In the genomic region with DNA sequence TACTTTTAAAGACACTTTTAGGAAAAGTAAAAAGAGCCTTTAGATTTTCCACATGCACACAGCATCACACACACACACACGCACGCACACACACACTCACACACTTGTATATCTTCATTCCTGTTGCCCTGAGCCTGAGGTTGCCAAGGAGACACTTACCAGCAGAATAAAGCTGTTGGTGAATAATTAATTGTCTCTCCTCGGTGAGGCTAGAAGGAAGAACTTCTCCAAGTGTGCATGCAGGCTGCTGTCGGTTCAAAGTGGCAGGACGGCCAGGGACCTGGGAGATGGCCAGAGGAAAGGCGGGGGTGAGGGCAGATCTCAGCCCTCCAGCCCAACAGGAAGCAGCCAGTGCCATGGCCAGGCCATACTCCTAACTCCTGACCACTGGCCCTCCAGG, we compare ENCODE assay signal across 16 mouse cellular contexts.
DNase-seq lines count a peak whose midpoint lies in the region; ATAC-seq and TF ChIP-seq lines count a peak whose summit lies in the region.
"Had no signal": no experiment of that assay in that cellular context is flagged by ENCODE, and none has a peak within 500 bp of the region (broad histone marks: within the 10 kb centered on the region; RNA-seq: fewer than 3 reads in every experiment).

No protein-coding gene starts in this region.

- H3K36me3 ChIP-seq in lung, embryonic 14.5 days (ENCODE audit: insufficient read depth) = no peaks in the 10 kb centered on the region
- no peaks in the 10 kb centered on the region for H3K36me3 ChIP-seq in lung, postnatal 0 days (ENCODE audit: insufficient read depth, low read length)
- H3K36me3 ChIP-seq in forebrain, embryonic 16.5 days (ENCODE audit: control insufficient read depth, insufficient read depth) = no peaks in the 10 kb centered on the region
- no peaks in the 10 kb centered on the region for H3K36me3 ChIP-seq in kidney, adult 2 months (ENCODE audit: control insufficient read depth, insufficient read depth, low read length)
- H3K36me3 ChIP-seq in midbrain, embryonic 14.5 days (ENCODE audit: control insufficient read depth, insufficient read depth, low read length) = no peaks in the 10 kb centered on the region
- H3K36me3 ChIP-seq in heart, embryonic 11.5 days (ENCODE audit: control insufficient read depth, insufficient read depth, low read length) = no peaks in the 10 kb centered on the region
- H3K36me3 ChIP-seq: limb, embryonic 13.5 days had no signal

- no peak overlapping the region for H3K27ac ChIP-seq in lung, embryonic 14.5 days (ENCODE audit: low read depth)
- no peak overlapping the region for H3K27ac ChIP-seq in lung, postnatal 0 days (ENCODE audit: low read length)
- no peak overlapping the region for H3K27ac ChIP-seq in forebrain, embryonic 16.5 days (ENCODE audit: low read length)
- no peak overlapping the region for H3K27ac ChIP-seq in kidney, adult 2 months (ENCODE audit: insufficient read depth, low read depth, low read length)
- no peak overlapping the region for H3K27ac ChIP-seq in midbrain, embryonic 14.5 days (replicated peaks; ENCODE audit: low read depth, low read length)
- H3K27ac ChIP-seq in heart, embryonic 11.5 days (ENCODE audit: low read depth, low read length) = no peak overlapping the region
- H3K27ac ChIP-seq: limb, embryonic 13.5 days; macrophage had no signal

- no peak for TF ChIP-seq CTCF in lung, embryonic 14.5 days (IDR thresholded peaks at IDR 0.05; ENCODE audit: low read depth)
- no peak for TF ChIP-seq CTCF in lung, postnatal 0 days (IDR thresholded peaks at IDR 0.05)
- TF ChIP-seq CTCF in kidney, adult 2 months (conservative IDR thresholded peaks at IDR 0.05; ENCODE audit: insufficient read depth, insufficient read length, low read depth, low read length) = no peak

- peaks cover 6% of the 10 kb centered on the region; the same call in 1 of the 2 replicates for H3K4me1 ChIP-seq in lung, embryonic 14.5 days (ENCODE audit: insufficient read depth)
- H3K4me1 ChIP-seq in lung, postnatal 0 days (ENCODE audit: insufficient read depth, low read depth, low read length) = no peaks in the 10 kb centered on the region
- peaks cover 10% of the 10 kb centered on the region for H3K4me1 ChIP-seq in forebrain, embryonic 16.5 days (replicated peaks; ENCODE audit: control insufficient read depth, insufficient read depth, low read length)
- no peaks in the 10 kb centered on the region for H3K4me1 ChIP-seq in kidney, adult 2 months (ENCODE audit: control insufficient read depth, insufficient read depth, low read length)
- peaks cover 10% of the 10 kb centered on the region for H3K4me1 ChIP-seq in midbrain, embryonic 14.5 days (ENCODE audit: control insufficient read depth, insufficient read depth, low read length)
- H3K4me1 ChIP-seq in heart, embryonic 11.5 days (ENCODE audit: control insufficient read depth, insufficient read depth, low read length) = 0 out of 2 replicates have a peak, but pooled peaks cover 3% of the 10 kb centered on the region

- peak; percentile 26 for DNase-seq in lung, embryonic 14.5 days
- DNase-seq in lung, postnatal 0 days (ENCODE audit: low spot score) = no peak
- peak; percentile 45 for DNase-seq in kidney, adult 2 months
- DNase-seq in midbrain, embryonic 14.5 days = peak; percentile 67
- DNase-seq in ovary, postnatal 14 days (ENCODE audit: low spot score) = no peak
- DNase-seq: adrenal gland, postnatal 36 days; cerebellum, adult 18-20 months; layer of hippocampus, adult 9-11 months; spleen, adult 18-20 months; thymus, adult 2 months had no signal

- peak; percentile 17; the same call in 1 of the 2 replicates for ATAC-seq in lung, embryonic 14.5 days (ENCODE audit: insufficient read depth)
- ATAC-seq in lung, postnatal 0 days = no peak
- peak; percentile 62; the same call in 1 of the 2 replicates for ATAC-seq in forebrain, embryonic 16.5 days
- no peak for ATAC-seq in midbrain, embryonic 14.5 days (ENCODE audit: low FRiP score, low TSS enrichment)
- no peak for ATAC-seq in granulocyte monocyte progenitor cell, adult 5-6 weeks (replicated peaks; ENCODE audit: poor library complexity, severe bottlenecking)
- ATAC-seq in heart, embryonic 11.5 days (replicated peaks; ENCODE audit: insufficient number of reproducible peaks, low FRiP score, low TSS enrichment) = no peak
- ATAC-seq: Patski had no signal

- 44% methylated on average over 6 of the region's 6 CpGs for WGBS in lung, embryonic 14.5 days
- 39% methylated on average over 6 of the region's 6 CpGs for WGBS in lung, postnatal 0 days
- WGBS in forebrain, embryonic 16.5 days = 27% methylated on average over 6 of the region's 6 CpGs
- WGBS in kidney, adult 2 months = 26% methylated on average over 6 of the region's 6 CpGs
- WGBS in midbrain, embryonic 14.5 days = 31% methylated on average over 6 of the region's 6 CpGs
- WGBS in heart, embryonic 11.5 days (ENCODE audit: insufficient replicate concordance) = 73% methylated on average over 6 of the region's 6 CpGs

- no peak overlapping the region for H3K4me3 ChIP-seq in lung, embryonic 14.5 days (ENCODE audit: low read depth, low read length)
- no peak overlapping the region for H3K4me3 ChIP-seq in lung, postnatal 0 days (ENCODE audit: low read depth, low read length)
- H3K4me3 ChIP-seq in forebrain, embryonic 16.5 days (replicated peaks; ENCODE audit: low read length) = no peak overlapping the region
- H3K4me3 ChIP-seq in kidney, adult 2 months (ENCODE audit: insufficient read depth, low read depth, low read length) = no peak overlapping the region
- no peak overlapping the region for H3K4me3 ChIP-seq in midbrain, embryonic 14.5 days (replicated peaks; ENCODE audit: low read depth, low read length)
- H3K4me3 ChIP-seq in heart, embryonic 11.5 days (ENCODE audit: low read depth, low read length) = no peak overlapping the region
- H3K4me3 ChIP-seq: limb, embryonic 13.5 days had no signal

- no peak for TF ChIP-seq EP300 in lung, postnatal 0 days (IDR thresholded peaks at IDR 0.05)

- no peaks in the 10 kb centered on the region for H3K9me3 ChIP-seq in lung, embryonic 14.5 days (ENCODE audit: low read depth, low read length)
- H3K9me3 ChIP-seq in lung, postnatal 0 days (ENCODE audit: low read length) = no peaks in the 10 kb centered on the region
- no peaks in the 10 kb centered on the region for H3K9me3 ChIP-seq in forebrain, embryonic 16.5 days (ENCODE audit: control insufficient read depth, low read length)
- no peaks in the 10 kb centered on the region for H3K9me3 ChIP-seq in midbrain, embryonic 14.5 days (ENCODE audit: control insufficient read depth, low read length)
- H3K9me3 ChIP-seq in heart, embryonic 11.5 days (replicated peaks; ENCODE audit: control insufficient read depth, low read length) = no peaks in the 10 kb centered on the region
- H3K9me3 ChIP-seq: limb, embryonic 13.5 days had no signal

- no peak for TF ChIP-seq POLR2A in kidney, adult 2 months (IDR thresholded peaks at IDR 0.05; ENCODE audit: low read depth, low read length)

- H3K9ac ChIP-seq in lung, embryonic 14.5 days = no peak overlapping the region
- H3K9ac ChIP-seq in lung, postnatal 0 days (replicated peaks; ENCODE audit: low read depth) = no peak overlapping the region
- no peak overlapping the region for H3K9ac ChIP-seq in forebrain, embryonic 16.5 days (replicated peaks; ENCODE audit: low read depth, low read length)
- H3K9ac ChIP-seq in midbrain, embryonic 14.5 days (replicated peaks; ENCODE audit: low read length) = no peak overlapping the region
- H3K9ac ChIP-seq in heart, embryonic 11.5 days (ENCODE audit: low read depth, low read length) = no peak overlapping the region
- H3K9ac ChIP-seq: limb, embryonic 13.5 days had no signal

- no peaks in the 10 kb centered on the region for H3K27me3 ChIP-seq in lung, embryonic 14.5 days (ENCODE audit: insufficient read depth, low read length)
- H3K27me3 ChIP-seq in lung, postnatal 0 days (replicated peaks; ENCODE audit: insufficient read depth, low read length) = no peaks in the 10 kb centered on the region
- no peaks in the 10 kb centered on the region for H3K27me3 ChIP-seq in forebrain, embryonic 16.5 days (replicated peaks; ENCODE audit: control insufficient read depth, insufficient read depth, low read length)
- H3K27me3 ChIP-seq in kidney, adult 2 months (replicated peaks; ENCODE audit: control insufficient read depth, insufficient read depth, low read length) = no peaks in the 10 kb centered on the region
- no peaks in the 10 kb centered on the region for H3K27me3 ChIP-seq in midbrain, embryonic 14.5 days (ENCODE audit: control insufficient read depth, insufficient read depth, low read length)
- no peaks in the 10 kb centered on the region for H3K27me3 ChIP-seq in heart, embryonic 11.5 days (ENCODE audit: control insufficient read depth, insufficient read depth, low read length)
- H3K27me3 ChIP-seq: limb, embryonic 13.5 days; Patski had no signal

- no peak overlapping the region for H3K4me2 ChIP-seq in lung, embryonic 14.5 days
- H3K4me2 ChIP-seq in lung, postnatal 0 days (replicated peaks; ENCODE audit: low read depth, low read length) = no peak overlapping the region
- H3K4me2 ChIP-seq in forebrain, embryonic 16.5 days (ENCODE audit: low read length) = no peak overlapping the region
- H3K4me2 ChIP-seq in midbrain, embryonic 14.5 days (ENCODE audit: low read length) = no peak overlapping the region
- H3K4me2 ChIP-seq in heart, embryonic 11.5 days = no peak overlapping the region
- H3K4me2 ChIP-seq: limb, embryonic 13.5 days had no signal

Comparison
In these comparisons a context has a peak if more than half of its experiments do, and no peak if none do; other contexts are left out.
1. ATAC-seq: peak in lung, embryonic 14.5 days (single experiment) and forebrain, embryonic 16.5 days (single experiment); none in lung, postnatal 0 days (single experiment), midbrain, embryonic 14.5 days (single experiment), granulocyte monocyte progenitor cell, adult 5-6 weeks (single experiment) and heart, embryonic 11.5 days (single experiment).
2. DNase-seq: peak in lung, embryonic 14.5 days (single experiment), kidney, adult 2 months (single experiment) and midbrain, embryonic 14.5 days (single experiment); none in lung, postnatal 0 days (single experiment) and ovary, postnatal 14 days (single experiment).